Mouse (Mus musculus) thymus, postnatal 0 days (tissue): ENCODE results near the gene Mog. TPM values are rescaled to one million over a fixed set of nuclear protein-coding genes. Genes with fewer than 3 reads are reported as not detected.

ENCODE experiments used
- polyA plus RNA-seq: library from polyadenylated mRNA; unstranded; fragments of >200 nt; fragmentation: Nextera tagmentation; extraction: Ambion mirVana; gene quantifications from 2 replicates; pipeline ENCODE4 v1.2.1, GENCODE M21; 2015

The Mog gene
- polyA plus RNA-seq, 1 experiment from 2014 or later: not detected

Other genes with a start within 250 kb of the Mog start
- gene H2-M10.6, start 211.2 kb downstream of the Mog start, polyA plus RNA-seq: not detected in 2 replicates
- 17.9 and 19.9 TPM in 2 replicates for gene Trim26, start 186.3 kb downstream of the Mog start, polyA plus RNA-seq
- 0.08 and 0.09 TPM in 2 replicates for gene Trim15, start 156.2 kb downstream of the Mog start, polyA plus RNA-seq
- 0.09 and 0.24 TPM in 2 replicates for gene Trim10, start 153.8 kb downstream of the Mog start, polyA plus RNA-seq
- gene Trim40, start 133.3 kb downstream of the Mog start, polyA plus RNA-seq: 0.16 and 0.28 TPM in 2 replicates
- 0.16 and 0.19 TPM in 2 replicates for gene Trim31, start 125.3 kb downstream of the Mog start, polyA plus RNA-seq
- gene Rnf39, start 80.5 kb downstream of the Mog start, polyA plus RNA-seq: 0.42 and 0.45 TPM in 2 replicates
- 145 and 162 TPM in 2 replicates for gene Ppp1r11, start 71.7 kb downstream of the Mog start, polyA plus RNA-seq
- gene Znrd1, start 64.8 kb downstream of the Mog start, polyA plus RNA-seq: 121 and 135 TPM in 2 replicates
- gene Znrd1as, start 64.8 kb downstream of the Mog start, polyA plus RNA-seq: 5.4 and 5.9 TPM in 2 replicates
- gene 2410137M14Rik, start 42.2 kb downstream of the Mog start, polyA plus RNA-seq: not detected in 2 replicates
- gene H2-M5, start 33.9 kb downstream of the Mog start, polyA plus RNA-seq: 0.09 and 0.10 TPM in 2 replicates
- gene Zfp57, start 22.2 kb downstream of the Mog start, polyA plus RNA-seq: 3.4 and 3.9 TPM in 2 replicates
- gene Gabbr1, start 22.6 kb upstream of the Mog start, polyA plus RNA-seq: 2.4 and 6.8 TPM in 2 replicates
- gene Olfr90, start 65.1 kb upstream of the Mog start, polyA plus RNA-seq: not detected in 2 replicates
- gene Olfr91, start 74.9 kb upstream of the Mog start, polyA plus RNA-seq: not detected in 2 replicates
- gene Olfr92, start 96.7 kb upstream of the Mog start, polyA plus RNA-seq: not detected in 2 replicates
- gene Olfr93, start 138.1 kb upstream of the Mog start, polyA plus RNA-seq: not detected in 2 replicates
- 83.6 and 90.3 TPM in 2 replicates for gene Ubd, start 170.5 kb upstream of the Mog start, polyA plus RNA-seq
- gene Olfr94, start 177.6 kb upstream of the Mog start, polyA plus RNA-seq: not detected in 2 replicates
- not detected in 2 replicates for gene Olfr95, start 189.7 kb upstream of the Mog start, polyA plus RNA-seq
- not detected in 2 replicates for gene Olfr96, start 196.7 kb upstream of the Mog start, polyA plus RNA-seq
- not detected in 2 replicates for gene Olfr97, start 213.9 kb upstream of the Mog start, polyA plus RNA-seq
- not detected in 2 replicates for gene Olfr98, start 240.4 kb upstream of the Mog start, polyA plus RNA-seq
- gene H2-M3, start 246.8 kb upstream of the Mog start, polyA plus RNA-seq: 21.7 TPM in 2 replicates